Mouse (Mus musculus) liver, postnatal 0 days (tissue): ENCODE results near the gene Tsg101.

Experiments used
- CTCF ChIP-seq: sonication (generic); IDR thresholded peaks from 2 replicates; pipeline ENCODE4 v1.5.1; 2016; ENCODE audit warnings: antibody characterized with exemption, low read depth
- EP300 ChIP-seq: IDR thresholded peaks from 2 replicates; pipeline ENCODE4 v1.6.1; 2016; ENCODE audit warnings: antibody characterized with exemption, low read depth, mild to moderate bottlenecking

DNA sequence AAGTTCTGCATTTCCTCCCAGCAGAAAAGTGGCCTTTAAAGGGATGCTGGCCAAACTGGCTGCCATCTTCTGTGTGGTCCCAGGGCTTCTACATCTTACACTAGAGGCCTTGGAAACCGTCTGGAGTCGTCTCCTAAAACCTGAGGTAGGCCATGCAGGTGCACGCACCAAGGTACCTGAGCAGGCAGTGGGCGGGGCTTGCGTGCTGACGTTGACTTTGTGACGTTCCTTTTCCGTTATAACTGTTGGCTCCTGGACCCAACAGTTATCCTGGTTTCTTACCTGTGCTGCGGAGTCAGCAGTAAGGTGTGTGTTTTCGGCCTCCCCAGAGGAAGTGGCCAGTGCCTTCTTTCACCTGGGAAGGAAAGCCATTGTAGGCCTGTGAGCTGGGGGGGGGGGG lies 58.8 kb downstream of the Tsg101 start, which contains the start of gene Ldhc:
- TF ChIP-seq EP300, result no peak
- TF ChIP-seq CTCF, result no peak
